Mouse (Mus musculus) neutrophil, adult 5-6 weeks (primary cell): ENCODE measurements around the gene Zbed4. TPM values are rescaled to one million over a fixed set of nuclear protein-coding genes. Genes with fewer than 3 reads are reported as not detected.

ENCODE experiments used
- ATAC-seq: fragments of 151-379, 151-347 bp; 2 replicates; pipeline ENCODE4 v1.8.0; 2017; ENCODE audit warnings: mild to moderate bottlenecking, moderate TSS enrichment; ENCODE audit not compliant: insufficient number of reproducible peaks, poor library complexity, low FRiP score, severe bottlenecking; ENCODE audit errors: extremely low read depth
- total RNA-seq: library from RNA; stranded (forward); fragments of 200-1000 nt; gene quantifications from 2 replicates; pipeline ENCODE4 v1.2.3, GENCODE M21; 2017

The Zbed4 gene
- total RNA-seq, 1 experiment from 2014 or later: 27.8 TPM

DNA sequence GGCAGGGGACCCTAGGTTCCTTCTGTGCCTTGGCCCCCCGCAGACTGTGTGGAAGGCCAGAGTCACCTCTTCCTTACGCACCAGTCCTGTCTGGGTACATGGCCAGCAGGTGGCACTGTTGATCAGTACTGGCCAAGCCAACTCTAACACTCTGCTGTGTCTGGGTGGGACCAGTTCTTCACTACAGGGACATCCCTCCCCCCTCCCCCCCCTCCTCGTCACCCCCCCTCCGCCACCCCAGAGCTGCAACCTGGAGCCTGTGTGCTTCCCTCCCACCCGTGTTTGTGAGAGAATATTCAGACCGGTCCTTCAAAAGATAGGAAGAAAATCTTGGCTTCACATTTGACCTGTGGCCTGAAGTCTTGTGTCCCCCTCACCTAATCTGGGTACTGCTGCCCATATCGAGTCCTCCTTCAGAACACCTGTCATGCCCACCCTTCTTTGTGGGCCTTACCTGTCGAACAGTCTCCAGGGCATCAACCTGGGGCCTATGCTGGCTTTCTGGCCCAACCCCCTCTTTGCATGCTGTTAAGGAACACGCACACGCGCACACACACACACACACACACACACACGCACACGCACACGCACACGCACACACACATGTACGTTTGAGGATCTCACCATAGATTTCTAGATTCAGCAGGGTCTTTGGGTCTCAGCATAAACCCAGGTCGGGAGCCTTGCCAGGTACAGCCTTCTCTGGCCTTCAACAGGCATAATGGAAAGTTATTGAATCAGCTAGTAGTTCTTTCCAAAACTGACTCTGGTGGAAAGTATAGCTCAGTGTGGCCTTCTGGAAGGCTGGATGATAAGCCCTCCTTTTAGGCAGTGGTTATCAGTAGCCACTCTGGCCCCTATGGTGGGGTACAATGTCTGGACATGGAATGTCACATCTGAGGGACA is 77.6 kb downstream of the Zbed4 start:
- ATAC-seq: peak; percentile 77

DNA sequence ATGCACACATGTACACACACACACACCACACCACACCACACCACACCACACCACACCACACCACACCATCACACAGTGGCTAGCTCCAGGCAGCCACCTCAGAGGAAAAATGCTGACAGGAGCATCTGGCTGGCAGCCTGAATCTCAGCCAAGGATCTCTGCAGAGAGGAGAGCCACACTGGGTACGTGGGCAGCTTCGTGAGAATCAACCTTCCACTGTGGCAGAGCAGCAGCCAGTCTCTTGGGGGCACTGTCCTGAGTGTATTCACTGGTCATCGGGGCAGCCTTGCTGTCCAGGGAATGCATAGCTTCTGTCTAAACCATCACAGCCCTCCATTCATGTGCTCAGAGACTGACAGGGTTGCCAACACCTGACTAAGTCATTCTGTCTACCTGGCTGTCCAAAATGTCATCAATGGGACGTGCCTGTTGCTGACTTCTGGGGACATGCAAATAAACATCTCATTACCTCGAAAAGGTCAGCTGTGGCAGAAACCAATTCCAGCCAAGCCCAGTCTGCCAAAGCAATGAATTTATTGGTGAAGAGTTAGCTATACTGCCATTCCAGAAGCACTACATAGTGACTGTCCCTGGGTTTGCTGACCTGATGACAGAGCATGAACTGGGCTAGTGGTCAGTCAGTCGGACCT is 78.5 kb downstream of the Zbed4 start:
- no peak for ATAC-seq

GRCm38 (mm10) chr15:88830696-88831095 is 79.2 kb downstream of the Zbed4 start:
- ATAC-seq: no peak

GRCm38 (mm10) chr15:88831482-88831881 is 80.0 kb downstream of the Zbed4 start:
- no peak for ATAC-seq

- ATAC-seq: no peak
Measured at GRCm38 (mm10) chr15:88832536-88832935, 81.1 kb downstream of the Zbed4 start.

Other genes starting within 250 kb of the Zbed4 start
- not detected in 2 replicates for gene Zdhhc25, start 151.4 kb upstream of the Zbed4 start, total RNA-seq
- gene Brd1, start 17.4 kb upstream of the Zbed4 start, total RNA-seq: 98.1 and 105 TPM in 2 replicates
- gene Alg12, start 67.7 kb downstream of the Zbed4 start, total RNA-seq: 9.1 and 11.4 TPM in 2 replicates
- gene Creld2, start 68.0 kb downstream of the Zbed4 start, total RNA-seq: 30.3 and 31.9 TPM in 2 replicates
- 12.2 and 19.4 TPM in 2 replicates for gene Pim3, start 110.5 kb downstream of the Zbed4 start, total RNA-seq
- gene Ttll8, start 202.8 kb downstream of the Zbed4 start, total RNA-seq: not detected in 2 replicates
- gene Mlc1, start 227.3 kb downstream of the Zbed4 start, total RNA-seq: not detected in 2 replicates
- not detected in 2 replicates for gene Mov10l1, start 231.2 kb downstream of the Zbed4 start, total RNA-seq